Mouse (Mus musculus) lung, postnatal 0 days (tissue): ENCODE results near the gene Fcmr.

Experiments used
- CTCF ChIP-seq: IDR thresholded peaks from 2 replicates; pipeline ENCODE4 v1.5.1; 2016; ENCODE audit warnings: antibody characterized with exemption, mild to moderate bottlenecking
- EP300 ChIP-seq: IDR thresholded peaks from 2 replicates; pipeline ENCODE4 v1.6.1; 2016; ENCODE audit warnings: antibody characterized with exemption, mild to moderate bottlenecking, control low read depth

DNA sequence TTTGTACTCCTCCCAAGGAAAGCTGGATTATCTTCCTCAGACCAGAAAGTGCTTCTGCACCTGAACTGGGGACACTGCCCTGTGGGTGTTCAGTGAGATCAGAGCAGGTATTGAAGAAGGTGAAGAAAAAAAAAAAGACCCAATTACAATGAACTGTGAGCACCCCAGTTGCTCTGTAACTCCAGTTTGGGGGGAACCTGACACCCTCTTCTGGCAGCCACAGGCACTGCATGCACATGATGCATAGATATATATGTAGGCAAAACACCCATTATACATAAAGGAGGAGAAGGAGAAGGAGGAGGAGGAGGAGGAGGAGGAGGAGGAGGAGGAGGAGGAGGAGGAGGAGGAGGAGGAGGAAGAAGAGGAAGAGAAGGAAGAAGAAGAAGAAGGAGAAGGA, 61.0 kb downstream of the Fcmr start:
- peak; percentile 37 for TF ChIP-seq CTCF
- no peak for TF ChIP-seq EP300
